Comparison of ENCODE assay signal across 8 mouse cellular contexts in the genomic region with DNA sequence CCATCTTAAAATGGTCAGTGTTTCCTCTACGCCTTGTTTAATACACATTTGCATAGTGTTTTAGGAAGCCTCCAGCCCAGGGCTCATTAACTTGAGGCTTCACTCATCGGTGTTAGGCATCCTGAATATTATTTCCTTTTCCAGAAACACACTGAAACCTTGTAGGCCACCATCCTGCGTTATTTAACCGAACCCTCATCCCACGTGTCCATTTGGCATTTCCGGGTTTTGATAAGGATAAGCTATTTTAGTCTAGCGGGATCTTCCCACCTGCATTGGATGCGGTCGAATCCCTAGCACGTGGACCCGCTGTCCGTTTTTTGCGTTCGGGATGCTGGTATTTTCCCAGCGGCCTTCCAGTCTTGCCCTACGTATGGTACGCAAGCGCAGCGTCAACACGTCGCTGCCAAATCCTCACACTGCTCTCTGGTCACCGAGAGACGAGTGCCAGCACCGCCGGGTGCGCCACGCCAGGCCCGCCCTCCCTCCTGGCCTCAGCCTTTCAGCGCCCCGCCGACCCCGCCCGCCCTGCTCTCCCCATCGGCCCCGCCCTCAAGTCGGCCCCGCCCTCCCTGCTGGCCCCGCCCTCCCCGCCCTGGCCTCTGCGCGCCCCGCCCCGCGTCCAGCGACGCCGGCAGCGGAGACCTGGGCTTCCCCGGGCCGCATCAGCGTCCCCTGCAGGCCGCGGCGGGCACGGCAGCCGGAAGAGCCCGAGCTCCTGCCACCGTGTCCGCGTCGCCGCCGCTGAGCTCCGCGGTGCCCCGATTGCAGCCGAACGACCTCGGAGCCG. TPM values are rescaled to one million over a fixed set of nuclear protein-coding genes. Genes with fewer than 3 reads are reported as not detected.
A peak's percentile ranks its signal among the peaks of the same experiment; 100 is the strongest.
DNase-seq lines count a peak whose midpoint lies in the region; ATAC-seq and TF ChIP-seq lines count a peak whose summit lies in the region.

Gene Fam160b1, plus strand, starts transcription at position 340 of the 790 bp plus-strand sequence.

- no peaks in the 10 kb centered on the region for H3K27me3 ChIP-seq in heart, embryonic 10.5 days (ENCODE audit: insufficient read depth, poor library complexity, severe bottlenecking)
- H3K27me3 ChIP-seq in kidney, embryonic 16.5 days (ENCODE audit: insufficient read depth, low read length): no peaks in the 10 kb centered on the region
- H3K27me3 ChIP-seq in liver, adult 2 months (ENCODE audit: control insufficient read depth, insufficient read depth, low read length): no peaks in the 10 kb centered on the region
- no peaks in the 10 kb centered on the region for H3K27me3 ChIP-seq in myocyte (ENCODE audit: control insufficient read depth, insufficient read depth, insufficient read length)
- no peaks in the 10 kb centered on the region for H3K27me3 ChIP-seq in splenic B cell, adult 2 months (ENCODE audit: control insufficient read depth, insufficient read depth, low read length, poor library complexity, severe bottlenecking)

- DNase-seq in B cell, adult 2 months: peak; percentile 94 to 97
- peak; percentile 98 for DNase-seq in brain, adult 2 months (ENCODE audit: low read depth, low spot score)
- DNase-seq in heart, embryonic 10.5 days (ENCODE audit: low spot score): peak; percentile 97
- peak; percentile 93 for DNase-seq in liver, adult 2 months (ENCODE audit: extremely low read depth, low read depth, low spot score)
- DNase-seq in splenic B cell, adult 2 months (ENCODE audit: low read depth, low spot score): peak; percentile 97

- H3K79me2 ChIP-seq in liver, adult 2 months (ENCODE audit: control insufficient read depth, insufficient read depth, low read length): peaks cover 15% of the 10 kb centered on the region; the same call in 1 of the 2 replicates
- peaks cover 59% of the 10 kb centered on the region for H3K79me2 ChIP-seq in myocyte (ENCODE audit: control insufficient read depth, insufficient read depth)

- peak within 1 kb of the TSS; percentile 99 for H3K9ac ChIP-seq in kidney, embryonic 16.5 days (replicated peaks; ENCODE audit: low read length)
- H3K9ac ChIP-seq in liver, adult 2 months (ENCODE audit: low read depth, low read length): peak within 1 kb of the TSS; percentile 100

- H3K4me2 ChIP-seq in kidney, embryonic 16.5 days (replicated peaks; ENCODE audit: low read depth, low read length): peak within 1 kb of the TSS; percentile 63
- peak within 1 kb of the TSS; percentile 97 for H3K4me2 ChIP-seq in myocyte (ENCODE audit: low read depth)

- H3K4me3 ChIP-seq in heart, embryonic 10.5 days: peak within 1 kb of the TSS; percentile 85
- H3K4me3 ChIP-seq in kidney, embryonic 16.5 days (ENCODE audit: low read length): peak within 1 kb of the TSS; percentile 93
- H3K4me3 ChIP-seq in liver, adult 2 months (ENCODE audit: insufficient read depth, low read depth, low read length): peak within 1 kb of the TSS; percentile 99
- H3K4me3 ChIP-seq in myocyte: peak within 1 kb of the TSS; percentile 60

- H3K9me3 ChIP-seq in heart, embryonic 10.5 days: no peaks in the 10 kb centered on the region
- H3K9me3 ChIP-seq in kidney, embryonic 16.5 days (ENCODE audit: low read length): no peaks in the 10 kb centered on the region

- peaks cover 63% of the 10 kb centered on the region for H3K4me1 ChIP-seq in heart, embryonic 10.5 days
- peaks cover 57% of the 10 kb centered on the region for H3K4me1 ChIP-seq in kidney, embryonic 16.5 days (ENCODE audit: insufficient read depth, low read length)
- H3K4me1 ChIP-seq in liver, adult 2 months (ENCODE audit: control insufficient read depth, insufficient read depth, low read length): peaks cover 24% of the 10 kb centered on the region

- H3K27ac ChIP-seq in heart, embryonic 10.5 days: peak within 1 kb of the TSS; percentile 99
- H3K27ac ChIP-seq in kidney, embryonic 16.5 days (ENCODE audit: low read length): peak within 1 kb of the TSS; percentile 96
- H3K27ac ChIP-seq in liver, adult 2 months (replicated peaks; ENCODE audit: insufficient read depth, low read depth, low read length): peak within 1 kb of the TSS; percentile 98

- no peaks in the 10 kb centered on the region for H3K36me3 ChIP-seq in heart, embryonic 10.5 days
- H3K36me3 ChIP-seq in kidney, embryonic 16.5 days (ENCODE audit: insufficient read depth, low read length): no peaks in the 10 kb centered on the region
- H3K36me3 ChIP-seq in liver, adult 2 months (ENCODE audit: control insufficient read depth, insufficient read depth, low read length): 0 out of 2 replicates have a peak, but pooled peaks cover 1% of the 10 kb centered on the region
- no peaks in the 10 kb centered on the region for H3K36me3 ChIP-seq in myocyte (ENCODE audit: control insufficient read depth, insufficient read depth)
- no peaks in the 10 kb centered on the region for H3K36me3 ChIP-seq in splenic B cell, adult 2 months (ENCODE audit: control insufficient read depth, insufficient read depth, low read length, poor library complexity, severe bottlenecking)

- 1% methylated on average over 67 of the region's 70 CpGs for WGBS in heart, embryonic 10.5 days
- WGBS in kidney, embryonic 16.5 days: under 1% methylated on average over 51 of the region's 70 CpGs
- WGBS in liver, adult 2 months: under 1% methylated on average over 70 of the region's 70 CpGs

- peak; percentile 81 for TF ChIP-seq CTCF in liver, adult 2 months (IDR thresholded peaks at IDR 0.05; ENCODE audit: low read depth, low read length)

- TF ChIP-seq POLR2A in liver, adult 2 months (IDR thresholded peaks at IDR 0.05; ENCODE audit: extremely low read depth, insufficient read depth, low read length): peak; percentile 81
- peak; percentile 75 for TF ChIP-seq POLR2A in myocyte (IDR thresholded peaks at IDR 0.05; ENCODE audit: insufficient read length, low read depth)

- H3ac ChIP-seq in myocyte (ENCODE audit: control insufficient read depth, insufficient read length): peak within 1 kb of the TSS; percentile 79

- ATAC-seq in erythroblast, adult 5-6 weeks (replicated peaks; ENCODE audit: low FRiP score, poor library complexity, severe bottlenecking): peak; percentile 82
- ATAC-seq in kidney, embryonic 16.5 days (ENCODE audit: low FRiP score, low TSS enrichment): peak; percentile 90

TF ChIP-seq in myocyte, 11 proteins besides CTCF, POLR2A, EP300 and RAD21:
- no peak for TF ChIP-seq TCF12 (IDR thresholded peaks at IDR 0.05; ENCODE audit: insufficient read depth, poor library complexity, severe bottlenecking)
- TF ChIP-seq POLR2AphosphoS2 (IDR thresholded peaks at IDR 0.05; ENCODE audit: insufficient read length, low read depth): peak; percentile 66
- no peak for TF ChIP-seq MYOG (IDR thresholded peaks at IDR 0.05; ENCODE audit: control insufficient read depth in 1 of 3, insufficient read depth in 1 of 3, insufficient read length in 2 of 3, low read depth in 2 of 3)
- peak; percentile 77 for TF ChIP-seq USF1 (IDR thresholded peaks at IDR 0.05; ENCODE audit: low read depth)
- TF ChIP-seq TCF3 (IDR thresholded peaks at IDR 0.05; ENCODE audit: insufficient read length, low read depth): no peak
- no peak for TF ChIP-seq SRF (IDR thresholded peaks at IDR 0.05; ENCODE audit: control insufficient read depth, insufficient read length, low read depth)
- TF ChIP-seq MYOD1 (IDR thresholded peaks at IDR 0.05; ENCODE audit: control insufficient read depth in 1 of 3, insufficient read length in 2 of 3, low read depth in 2 of 3): peak in 1 of 3 experiments; percentile 1
- TF ChIP-seq E2F4 (IDR thresholded peaks at IDR 0.05; ENCODE audit: insufficient read depth): no peak
- no peak for TF ChIP-seq CEBPB (IDR thresholded peaks at IDR 0.05; ENCODE audit: insufficient read depth, poor library complexity, severe bottlenecking)
- peak; percentile 92 for TF ChIP-seq MAX (IDR thresholded peaks at IDR 0.05; ENCODE audit: low read depth)
- no peak for TF ChIP-seq REST (IDR thresholded peaks at IDR 0.05; ENCODE audit: insufficient read depth, insufficient read length)

RNA-seq across cellular contexts. Expression of gene Fam160b1, which starts in this region (rescaled TPM):
- total RNA-seq in erythroblast, adult 5-6 weeks (2015; ENCODE audit: low replicate concordance): 6.1 and 11.5 TPM in 2 replicates
- 5.7 and 8.6 TPM in 2 replicates for total RNA-seq in erythroblast, adult 5-6 weeks (2017; ENCODE audit: low replicate concordance)
- polyA plus RNA-seq in heart, embryonic 10.5 days (2016; fragmentation: Nextera tagmentation; extraction: Ambion mirVana): 11.2 and 11.8 TPM in 2 replicates
- 13.1 and 14.3 TPM in 2 replicates for polyA plus RNA-seq in kidney, embryonic 16.5 days (2015; fragmentation: Nextera tagmentation; extraction: Ambion mirVana)
- 18.4 and 21.7 TPM in 2 replicates for total RNA-seq in liver, adult 2 months (2014; rRNA removed)
- polyA plus RNA-seq in liver, adult 2 months (2012; rRNA removed): 10.6 and 10.9 TPM in 2 replicates
- 7.1 TPM for polyA plus RNA-seq in myocyte (2012; fragmentation: generic; extraction: Trizol)

Comparison
In these comparisons a context has a peak if more than half of its experiments do, and no peak if none do; other contexts are left out.
1. Peak in every context shown above with its lines: DNase-seq, ATAC-seq, H3K4me3 ChIP-seq and H3K27ac ChIP-seq.